Mouse (Mus musculus): ENCODE results near the gene Cpt1b. TPM values are rescaled to one million over a fixed set of nuclear protein-coding genes. Genes with fewer than 3 reads are reported as not detected.
"Not testable (repeated sequence)": the region's sequence is repeated elsewhere in the genome, so short reads cannot be mapped to it uniquely, and the experiment has no call there.

The Cpt1b gene
- polyA plus RNA-seq, 1 experiment from 2014 or later: 0.96 TPM

DNA sequence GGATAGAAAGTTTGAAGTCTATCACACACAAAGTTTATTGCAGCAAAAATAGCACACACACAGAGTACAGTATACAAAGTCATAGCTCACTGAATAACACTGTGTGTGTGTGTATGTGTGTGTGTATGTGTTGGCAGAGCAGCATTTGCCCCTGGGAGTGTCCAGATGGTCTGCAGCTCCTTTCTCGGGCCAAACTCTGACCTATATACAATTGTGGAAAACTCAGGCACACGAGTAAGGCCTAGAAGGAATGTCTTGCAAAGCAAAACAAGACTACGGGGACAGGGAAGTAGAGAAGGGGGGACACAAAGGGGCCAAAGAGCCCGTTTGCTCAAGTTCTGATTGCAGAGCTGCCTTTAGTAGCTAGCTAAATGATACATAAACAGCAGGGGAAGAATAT, 7.3 kb upstream of the Cpt1b start:
- DNase-seq (ENCODE audit: low spot score): no peak

DNA sequence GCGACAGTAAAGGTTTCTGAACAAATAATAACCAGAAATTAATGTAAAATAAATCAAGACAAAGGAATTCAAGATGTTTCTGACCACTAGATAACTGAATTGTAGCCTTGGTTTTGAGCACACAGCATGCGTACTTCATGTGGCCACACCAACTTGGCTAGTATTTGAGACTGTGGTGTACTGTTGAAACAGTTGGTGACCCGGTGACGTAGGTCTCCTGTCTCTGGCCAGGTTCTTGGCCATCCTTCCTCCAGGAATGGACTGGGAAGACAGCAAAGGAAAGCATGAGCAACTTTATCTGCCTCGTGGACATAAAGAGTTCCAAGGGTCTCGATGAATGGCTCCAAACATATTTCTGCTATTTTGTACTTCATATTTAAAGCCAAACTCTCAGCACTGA, 6.1 kb upstream of the Cpt1b start:
- DNase-seq (ENCODE audit: low spot score): no peak

DNA sequence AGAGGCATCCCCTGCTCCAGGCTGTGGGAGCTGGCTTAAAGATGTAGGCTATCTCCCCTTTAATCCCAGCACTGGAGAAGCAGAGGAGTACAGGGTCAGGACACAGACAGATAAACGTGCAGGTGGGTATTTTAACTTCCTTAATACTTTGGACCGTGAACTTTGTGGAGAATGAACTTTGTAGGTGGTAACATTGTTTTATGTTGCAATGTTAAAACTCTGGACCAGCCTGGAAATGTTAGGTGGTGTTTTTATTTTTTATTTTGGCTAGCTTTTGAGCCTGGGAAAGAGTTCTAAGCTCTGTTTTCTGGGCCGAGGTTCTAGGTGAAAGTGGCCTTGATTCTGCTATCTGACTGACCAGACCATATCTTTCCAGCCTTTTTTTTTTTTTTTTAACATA, 5.6 kb upstream of the Cpt1b start:
- DNase-seq (ENCODE audit: low spot score): no peak

DNA sequence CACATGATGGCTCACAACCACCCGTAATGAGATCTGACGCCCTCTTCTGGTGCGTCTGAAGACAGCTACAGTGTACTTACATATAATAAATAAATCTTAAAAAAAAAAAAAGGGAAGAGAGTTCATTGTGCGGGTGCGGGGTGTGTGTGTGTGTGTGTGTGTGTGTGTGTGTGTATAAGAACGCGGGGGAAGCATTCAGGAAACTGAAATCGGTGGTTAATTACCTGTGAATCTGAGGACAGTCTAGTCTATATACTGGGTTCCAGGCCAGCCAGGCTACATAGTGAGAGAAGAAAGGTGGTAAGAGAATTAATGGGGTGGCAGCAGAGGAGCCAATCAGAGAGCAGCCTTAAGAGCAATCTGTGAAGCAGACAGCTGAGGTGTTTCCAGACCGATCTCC, 5.1 kb upstream of the Cpt1b start:
- DNase-seq (ENCODE audit: low spot score): not testable (repeated sequence)

DNA sequence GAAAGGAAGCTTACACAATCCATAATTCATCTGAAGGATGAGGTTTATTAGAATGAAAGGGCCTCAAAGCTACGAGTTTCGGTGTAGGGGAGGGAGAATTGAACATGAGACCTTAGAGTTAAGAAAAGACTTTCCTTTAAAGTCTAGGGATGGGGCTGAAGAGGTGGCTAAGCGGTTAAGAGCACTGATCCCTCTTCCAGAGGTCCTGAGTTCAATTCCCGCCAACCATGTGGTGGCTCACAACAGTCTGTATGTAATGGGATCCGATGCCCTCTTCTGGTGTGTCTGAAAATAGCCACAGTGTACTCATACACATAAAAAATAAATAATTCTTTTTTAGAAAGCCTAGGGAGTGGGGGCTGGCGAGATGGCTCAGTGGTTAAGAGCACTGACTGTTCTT, 4.7 kb upstream of the Cpt1b start:
- DNase-seq (ENCODE audit: low spot score): no peak

DNA sequence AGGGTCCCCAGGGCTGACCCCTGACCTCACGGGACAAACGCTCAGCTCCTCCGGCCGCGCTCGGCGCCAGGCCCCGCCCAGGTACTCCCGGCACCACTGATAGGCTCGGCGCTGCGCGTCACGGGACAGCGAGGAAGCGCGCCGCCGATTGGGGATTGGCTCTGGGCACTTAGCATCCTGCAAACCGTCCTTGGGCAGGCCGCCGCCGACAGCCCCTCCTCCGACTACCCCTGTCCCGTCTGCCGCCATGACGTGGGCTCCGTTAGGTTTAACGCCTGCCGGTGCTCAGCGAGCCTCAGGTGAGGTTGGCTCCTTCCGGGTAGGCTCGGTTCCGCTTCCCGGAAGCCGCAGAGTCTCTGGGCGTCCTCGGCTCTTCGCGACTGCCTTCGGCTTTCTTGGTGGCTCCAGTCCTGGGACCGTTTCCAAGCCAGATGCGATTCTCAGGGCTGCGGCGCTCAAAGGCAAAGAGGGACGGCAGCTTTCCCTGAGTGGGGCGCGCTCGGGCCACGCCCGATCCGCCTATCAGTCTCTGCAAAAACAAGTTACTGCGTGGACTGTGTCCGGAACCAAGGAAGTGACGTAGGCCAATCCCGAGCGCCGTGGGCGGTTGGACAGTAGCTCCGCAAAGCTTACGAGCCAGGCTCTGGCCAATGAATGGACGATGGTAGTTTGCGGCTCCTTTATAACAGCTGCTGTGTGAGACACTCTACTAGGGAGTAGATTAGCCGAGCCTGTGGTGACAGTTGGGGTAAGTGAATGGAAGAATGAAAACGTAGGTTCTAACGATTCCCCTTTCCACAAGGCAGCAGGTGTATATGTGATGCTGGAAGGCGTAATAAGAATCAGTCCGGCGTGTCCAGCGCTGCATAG, 3.9 kb upstream of the Cpt1b start, which contains the start of the genes C730034F03Rik, Gm44502 and Chkb:
Gene C730034F03Rik (plus strand): TSS at position 238 of the 870 bp plus-strand sequence.
Gene Gm44502 (minus strand): TSS at position 345 of the 870 bp plus-strand sequence.
Gene Chkb (minus strand): TSS at position 557 of the 870 bp plus-strand sequence.
- peak; percentile 93 for DNase-seq (ENCODE audit: low spot score)

DNA sequence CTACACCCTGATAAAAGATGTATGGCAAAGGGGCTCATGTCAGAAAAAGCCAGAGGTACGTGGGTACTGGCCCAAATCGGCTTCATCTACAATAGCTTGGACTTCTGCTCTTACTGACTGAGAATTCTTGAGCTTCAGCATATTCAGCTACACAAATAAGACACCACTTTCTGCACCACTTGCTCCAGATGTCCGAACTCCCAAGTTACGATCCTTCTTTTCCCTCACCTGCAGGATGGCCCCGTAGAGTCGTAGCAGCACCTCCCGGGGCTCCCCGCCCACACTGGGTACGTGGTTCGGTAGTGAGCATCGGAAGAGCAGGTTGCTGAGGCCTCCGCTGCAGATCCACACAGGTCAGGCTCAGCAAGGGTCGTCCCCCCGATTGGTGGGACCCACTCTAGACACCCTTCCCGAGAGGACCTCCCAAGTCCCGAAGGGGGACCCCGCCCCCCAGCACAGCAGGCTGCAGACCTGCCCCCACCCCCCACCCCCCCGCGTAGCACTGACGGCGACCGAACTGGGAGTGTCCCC, 3.2 kb upstream of the Cpt1b start:
- no peak for DNase-seq (ENCODE audit: low spot score)

DNA sequence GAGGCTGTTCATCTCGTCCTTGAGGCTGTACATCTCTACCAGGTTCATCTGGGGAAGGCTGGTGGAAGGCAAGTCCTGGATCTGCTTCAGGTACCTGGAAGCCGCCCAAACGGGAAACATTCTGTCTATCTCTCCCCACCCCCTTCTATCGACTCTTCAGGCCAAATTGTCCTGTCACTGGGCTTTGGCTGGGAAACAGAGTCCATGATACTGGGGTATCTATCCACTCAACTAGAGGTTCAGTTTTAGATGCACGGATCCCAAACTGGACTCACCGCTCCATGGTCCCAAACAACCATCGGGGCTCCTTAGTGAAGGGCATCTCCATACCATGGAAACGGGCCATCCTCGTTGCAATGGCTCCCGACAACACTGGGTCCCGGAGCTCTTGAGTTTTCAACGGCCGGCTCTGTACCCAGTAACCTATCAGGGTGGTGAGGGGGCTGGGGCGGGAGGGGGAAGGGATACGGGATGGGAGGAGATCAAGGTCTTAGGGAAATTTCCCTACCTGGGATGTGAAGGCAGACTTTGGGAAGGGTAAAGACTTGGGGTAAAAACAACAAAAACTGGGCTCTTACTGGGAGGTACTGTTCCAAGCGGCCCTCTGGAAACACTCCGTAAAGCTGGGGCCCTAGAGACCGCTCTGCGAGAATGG, 2.6 kb upstream of the Cpt1b start:
- no peak for DNase-seq (ENCODE audit: low spot score)

DNA sequence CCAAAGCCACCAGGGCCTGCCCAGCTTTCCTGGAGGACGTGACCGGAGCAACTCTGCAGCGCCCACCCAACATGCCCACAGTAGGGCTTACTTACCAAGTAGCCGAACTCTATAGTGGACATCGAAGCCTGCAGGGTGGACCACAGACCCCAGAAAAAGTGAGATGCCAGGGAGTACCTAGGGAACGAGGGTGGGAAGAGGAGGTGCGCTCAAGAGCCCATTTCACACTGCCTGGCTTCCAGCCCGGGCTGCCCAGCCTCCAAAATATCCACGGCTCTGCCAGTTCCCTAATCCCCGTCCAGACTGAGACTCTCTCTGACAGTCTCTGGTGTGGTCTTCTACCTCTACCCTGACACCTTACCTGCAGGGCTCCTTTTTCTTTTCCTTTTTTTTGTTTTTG, 1.1 kb upstream of the Cpt1b start:
- DNase-seq (ENCODE audit: low spot score): no peak

DNA sequence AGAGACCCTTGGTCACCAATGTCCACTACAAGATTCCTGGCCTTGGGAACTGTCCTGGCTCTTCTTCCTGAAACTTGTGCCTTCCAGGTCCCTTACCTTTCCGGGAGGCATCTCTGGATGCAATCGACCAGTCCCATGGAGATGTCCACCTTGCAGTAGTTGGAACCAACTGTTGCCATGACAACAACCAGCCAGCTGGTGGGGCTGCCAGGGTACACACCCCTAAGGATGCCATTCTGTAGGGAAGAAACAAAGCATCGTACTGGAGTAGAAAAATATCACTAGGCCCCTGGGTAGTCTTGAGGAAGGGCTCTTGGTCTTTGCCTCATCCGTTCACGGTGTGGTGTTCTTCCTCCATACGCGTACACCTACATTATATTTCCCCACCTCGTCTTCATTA, 1.0 kb downstream of the Cpt1b start:
- DNase-seq (ENCODE audit: low spot score): no peak

DNA sequence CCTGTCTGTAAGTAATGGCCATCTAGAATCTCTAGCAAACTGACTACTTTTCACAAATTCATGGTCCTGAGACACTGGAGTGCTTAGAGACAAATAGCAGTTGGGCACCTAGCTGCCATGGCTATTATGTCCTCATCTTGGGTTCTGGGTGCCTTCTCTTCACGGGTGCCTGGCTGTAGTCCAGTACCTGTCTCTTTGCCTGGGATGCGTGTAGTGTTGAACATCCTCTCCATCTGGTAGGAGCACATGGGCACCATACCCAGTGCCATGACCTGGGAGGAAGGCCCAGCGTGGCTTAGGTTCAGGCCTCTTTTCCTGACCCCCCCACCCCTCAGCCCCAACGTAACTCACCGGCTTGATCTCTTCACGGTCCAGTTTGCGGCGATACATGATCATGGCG, 3.7 kb downstream of the Cpt1b start:
- no peak for DNase-seq (ENCODE audit: low spot score)

DNA sequence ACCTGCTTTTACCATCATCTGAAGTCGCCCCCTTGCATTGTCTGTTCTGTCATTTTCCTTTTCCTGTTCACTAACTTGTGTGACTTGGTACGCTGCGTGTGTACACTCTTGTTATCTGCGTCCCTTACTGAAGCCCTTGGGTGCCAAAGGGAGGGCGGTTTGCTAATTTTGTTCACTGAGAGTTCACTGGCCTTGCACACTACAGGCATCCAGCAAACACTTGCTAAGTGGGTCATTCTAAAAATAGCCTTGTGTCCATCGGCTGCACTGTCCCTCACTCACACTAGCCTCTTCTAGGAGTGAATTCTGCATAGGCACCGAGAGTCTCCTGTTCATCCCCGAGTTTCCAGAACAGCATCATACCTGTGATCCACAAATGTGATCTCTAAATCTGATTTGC, 10.4 kb downstream of the Cpt1b start:
- no peak for DNase-seq (ENCODE audit: low spot score)

DNA sequence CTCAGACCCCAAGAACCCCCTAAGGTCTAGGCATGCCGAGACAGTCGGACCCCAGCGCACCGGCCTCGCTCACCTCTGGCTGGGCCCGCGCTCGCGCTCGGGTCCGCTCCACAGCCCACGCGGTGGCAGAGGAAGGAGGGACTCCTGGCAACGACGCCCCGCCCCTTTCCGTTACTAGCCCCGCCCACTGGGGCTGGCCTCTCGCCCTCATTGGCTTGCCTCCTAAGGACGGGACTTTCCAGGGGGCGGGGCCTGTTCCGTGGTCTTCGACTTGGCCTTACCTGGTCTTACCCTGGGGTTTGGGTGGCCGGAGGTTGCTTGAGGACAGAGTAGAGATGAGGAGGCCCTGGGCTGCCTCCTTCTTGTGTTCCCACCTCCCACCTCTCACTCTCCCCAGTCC, 15.5 kb downstream of the Cpt1b start, which contains the start of gene Syce3:
Gene Syce3 (minus strand): TSS at position 386 of the 400 bp plus-strand sequence.
- no peak for DNase-seq (ENCODE audit: low spot score)

DNA sequence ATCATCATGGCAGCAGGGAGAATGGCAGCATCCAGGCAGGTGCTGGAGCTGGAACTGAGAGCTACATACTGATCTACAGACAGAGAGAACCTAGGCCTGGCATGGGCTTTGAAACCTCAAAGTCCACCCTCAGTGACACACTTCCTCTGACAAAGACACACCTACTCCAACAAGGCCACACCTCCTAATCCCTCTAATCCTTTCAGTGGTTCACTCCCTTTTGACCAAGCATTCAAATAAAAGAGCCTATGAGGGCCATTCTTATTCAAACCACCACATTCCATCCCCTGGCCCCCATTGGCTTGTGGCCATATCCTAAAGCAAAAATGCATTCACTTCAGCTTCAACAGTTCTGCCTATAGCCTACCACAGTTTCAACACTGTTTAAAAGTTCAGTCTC, 19.0 kb downstream of the Cpt1b start:
- DNase-seq (ENCODE audit: low spot score): no peak

DNA sequence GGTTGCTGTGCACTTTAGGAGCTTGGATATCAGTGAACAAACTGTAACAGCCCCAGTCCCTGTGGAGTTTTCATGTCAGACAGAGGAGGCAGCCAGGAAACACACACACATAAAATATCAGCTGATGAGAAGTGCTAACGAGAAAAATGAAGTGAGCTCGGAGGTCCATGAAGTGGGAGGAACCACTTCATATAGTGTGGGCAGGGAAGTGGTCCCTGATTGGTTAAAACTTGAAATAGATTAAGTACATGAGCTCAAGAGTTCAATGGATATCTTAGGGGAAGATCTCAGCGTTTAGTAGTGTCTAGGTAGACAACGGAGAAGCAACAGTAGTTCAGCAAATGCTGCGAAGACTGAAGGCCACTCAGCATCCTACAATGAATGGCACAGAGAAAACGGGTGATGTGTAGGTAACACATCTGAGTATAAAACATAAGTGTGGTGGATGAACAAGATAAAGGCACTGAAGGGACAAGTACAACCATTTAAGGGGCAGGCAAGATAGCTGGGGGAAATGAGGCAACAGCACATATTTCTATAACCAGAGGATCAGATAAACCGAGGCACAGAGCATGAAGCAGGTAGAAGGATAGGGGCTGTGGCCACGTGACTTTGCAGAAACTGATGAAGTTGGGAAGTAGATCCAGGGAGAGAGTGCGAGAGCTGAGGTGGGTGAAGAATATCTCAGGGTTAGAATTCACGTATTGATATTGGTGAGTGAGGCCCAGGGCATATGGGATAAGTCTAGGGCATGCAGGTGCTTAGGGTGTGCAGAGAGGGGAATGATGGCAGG, 20.6 kb downstream of the Cpt1b start:
- no peak for DNase-seq (ENCODE audit: low spot score)

DNA sequence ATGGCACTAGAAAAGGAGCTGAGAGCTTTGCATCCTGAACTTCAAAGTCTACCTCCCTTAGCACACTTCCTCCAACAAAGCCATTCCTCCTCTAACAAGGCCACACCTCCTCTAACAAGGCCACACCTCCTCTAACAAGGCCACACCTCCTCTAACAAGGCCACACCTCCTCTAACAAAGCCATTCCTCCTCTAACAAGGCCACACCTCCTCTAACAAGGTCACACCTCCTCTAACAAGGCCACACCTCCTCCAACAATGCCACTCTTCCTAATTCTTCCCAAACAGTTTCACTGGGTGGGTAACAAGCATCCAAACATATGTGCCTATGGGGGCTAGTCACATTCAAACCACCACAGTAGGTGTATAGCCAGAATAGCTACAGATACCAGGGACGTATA, 23.2 kb downstream of the Cpt1b start:
- DNase-seq (ENCODE audit: low spot score): no peak

DNA sequence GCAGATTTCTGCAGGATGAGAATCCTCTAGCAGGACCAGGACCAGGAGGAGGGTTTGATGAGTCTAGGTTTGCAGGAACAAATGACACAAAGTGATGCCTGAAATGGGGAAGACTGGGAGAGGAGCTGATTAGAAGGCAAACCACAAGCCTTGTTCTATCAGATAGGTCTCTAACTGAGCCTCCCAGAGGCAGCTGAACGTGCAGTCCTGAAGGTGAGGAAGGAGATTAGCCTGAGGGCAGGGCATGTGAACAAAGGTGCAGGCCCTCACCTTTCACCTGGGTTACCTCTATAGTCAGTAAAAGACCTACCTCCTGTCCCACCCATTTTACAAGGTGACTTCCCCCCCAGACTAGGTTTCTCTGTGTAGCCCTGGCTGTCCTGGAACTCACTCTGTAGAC, 25.9 kb downstream of the Cpt1b start:
- DNase-seq (ENCODE audit: low spot score): no peak

DNA sequence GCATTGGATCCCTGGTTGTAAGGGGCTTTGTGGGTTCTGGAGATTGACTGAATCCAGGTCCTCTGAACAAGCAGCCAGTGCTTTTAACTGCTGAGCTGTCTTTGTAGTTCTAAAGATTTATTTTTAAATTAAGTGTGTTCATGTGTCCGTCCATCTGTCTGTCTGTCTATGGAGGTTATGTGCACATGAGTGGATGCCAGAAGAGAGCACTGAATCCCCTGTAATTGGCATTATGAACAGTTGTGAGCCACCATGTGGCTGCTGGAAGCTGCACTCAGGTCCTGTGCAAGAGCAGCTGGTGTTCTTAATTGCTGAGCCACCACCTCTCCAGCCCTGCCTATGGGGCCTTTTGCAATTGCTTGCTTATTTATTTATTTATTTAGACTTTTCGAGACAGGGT, 27.5 kb downstream of the Cpt1b start:
- no peak for DNase-seq (ENCODE audit: low spot score)

DNA sequence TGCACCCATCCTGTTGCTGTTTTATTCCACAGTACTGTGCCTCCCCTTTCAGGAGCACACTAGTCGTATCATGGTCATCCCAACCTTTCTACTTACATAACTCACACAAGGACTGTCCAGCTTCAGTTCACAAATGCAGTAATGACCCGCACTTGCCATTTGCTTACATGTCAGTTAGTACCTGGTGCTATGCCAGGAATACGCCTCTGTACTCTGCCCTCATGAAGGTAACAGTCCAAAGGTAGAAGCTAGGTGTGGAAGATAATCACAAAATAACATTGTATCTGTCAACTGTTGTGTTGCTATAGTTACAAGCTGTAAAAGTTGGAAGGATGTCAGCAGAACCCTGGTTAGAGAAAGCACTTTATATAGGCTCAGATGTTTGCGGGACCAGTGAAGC, 28.8 kb downstream of the Cpt1b start:
- DNase-seq (ENCODE audit: low spot score): no peak

DNA sequence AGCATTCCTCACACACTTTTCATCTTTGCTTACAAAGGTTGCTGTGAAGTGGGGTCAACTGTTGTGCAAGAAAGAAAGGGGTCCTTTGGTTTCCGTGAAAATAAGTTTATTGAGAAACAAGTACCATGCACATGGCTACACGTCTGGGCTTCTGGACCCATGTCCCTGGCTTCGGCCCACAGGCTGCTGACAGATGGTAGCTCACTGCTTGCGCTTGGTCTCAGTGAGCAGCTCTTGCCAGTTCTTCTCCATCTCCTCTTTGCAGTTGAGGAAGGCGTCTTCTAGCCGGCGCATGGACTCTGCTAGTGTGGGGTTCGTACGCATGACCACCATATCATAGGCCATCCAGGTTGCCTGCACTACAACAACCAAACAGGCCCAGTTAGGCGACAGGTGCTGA, 35.6 kb downstream of the Cpt1b start:
- no peak for DNase-seq (ENCODE audit: low spot score)

DNA sequence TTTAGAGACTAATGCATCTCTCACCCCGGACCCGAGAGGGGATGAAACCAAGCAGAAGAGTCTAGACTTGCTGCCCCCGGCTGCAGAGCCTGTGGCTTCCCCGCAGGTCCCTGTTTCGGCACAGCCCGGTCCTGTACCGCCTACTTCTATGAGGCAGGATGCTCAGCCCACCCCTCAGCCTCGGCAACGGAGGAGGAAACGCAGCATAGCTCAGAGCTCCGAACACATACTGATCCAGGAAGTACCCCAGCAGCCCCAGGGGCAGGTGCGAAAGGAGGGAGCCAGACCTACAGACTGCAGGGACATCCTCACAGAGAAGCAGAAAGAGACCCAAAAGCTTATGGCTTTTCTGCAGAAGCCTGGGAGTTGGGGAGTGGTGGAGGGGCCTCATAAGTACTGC, 38.5 kb downstream of the Cpt1b start:
- peak; percentile 29 for DNase-seq (ENCODE audit: low spot score)

DNA sequence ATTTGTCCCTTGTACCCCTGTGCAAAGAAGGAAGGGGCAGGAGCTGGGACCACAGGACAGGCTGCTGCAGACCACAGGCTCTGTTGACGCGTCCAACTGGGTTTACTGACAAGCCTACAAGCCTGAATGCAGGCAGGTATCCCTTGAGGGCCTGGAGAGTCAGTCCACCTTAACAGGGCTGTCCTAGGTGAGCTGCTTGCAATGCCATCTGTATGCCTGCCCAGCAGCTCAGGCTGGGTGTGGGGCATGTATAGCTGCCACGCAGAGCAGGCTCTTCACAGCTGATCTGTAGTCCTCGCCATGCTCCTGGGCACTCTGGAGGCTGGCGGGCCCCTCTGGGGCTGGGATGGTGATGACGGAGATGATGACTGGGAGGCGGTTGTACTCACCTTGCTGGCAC, 41.0 kb downstream of the Cpt1b start, which contains the start of gene Klhdc7b:
Gene Klhdc7b (plus strand): TSS at position 301 of the 400 bp plus-strand sequence.
- DNase-seq (ENCODE audit: low spot score): no peak
